ENCODE assay signal across 22 mouse cellular contexts in genomic region chr3:152559295-152559694, GRCm38 (mm10).
A peak's percentile ranks its signal among the peaks of the same experiment; 100 is the strongest.
DNase-seq lines count a peak whose midpoint lies in the region; ATAC-seq and TF ChIP-seq lines count a peak whose summit lies in the region.
"Had no signal": no experiment of that assay in that cellular context is flagged by ENCODE, and none has a peak within 500 bp of the region (broad histone marks: within the 10 kb centered on the region; RNA-seq: fewer than 3 reads in every experiment).

No protein-coding gene starts in this region.

- no peaks in the 10 kb centered on the region for H3K9me3 ChIP-seq in heart, embryonic 13.5 days
- H3K9me3 ChIP-seq in liver, embryonic 13.5 days (replicated peaks) = no peaks in the 10 kb centered on the region
- H3K9me3 ChIP-seq: embryonic facial prominence, embryonic 15.5 days; forebrain, embryonic 12.5 days; heart, embryonic 10.5 days; heart, embryonic 15.5 days; hindbrain, embryonic 13.5 days had no signal

- peaks cover 7% of the 10 kb centered on the region for H3K4me1 ChIP-seq in heart, embryonic 13.5 days
- H3K4me1 ChIP-seq in liver, embryonic 13.5 days (replicated peaks) = peaks cover 35% of the 10 kb centered on the region
- H3K4me1 ChIP-seq: embryonic facial prominence, embryonic 15.5 days; forebrain, embryonic 12.5 days; heart, embryonic 15.5 days; hindbrain, embryonic 13.5 days had no signal

- no peaks in the 10 kb centered on the region for H3K27me3 ChIP-seq in heart, embryonic 13.5 days (replicated peaks)
- no peaks in the 10 kb centered on the region for H3K27me3 ChIP-seq in Patski
- H3K27me3 ChIP-seq in liver, embryonic 13.5 days = no peaks in the 10 kb centered on the region
- H3K27me3 ChIP-seq: CH12.LX; embryonic facial prominence, embryonic 15.5 days; forebrain, embryonic 12.5 days; heart, embryonic 15.5 days; hindbrain, embryonic 13.5 days had no signal

- H3K36me3 ChIP-seq in heart, embryonic 13.5 days = no peaks in the 10 kb centered on the region
- H3K36me3 ChIP-seq in liver, embryonic 13.5 days = no peaks in the 10 kb centered on the region
- H3K36me3 ChIP-seq: embryonic facial prominence, embryonic 15.5 days; forebrain, embryonic 12.5 days; heart, embryonic 10.5 days; heart, embryonic 15.5 days; hindbrain, embryonic 13.5 days had no signal

- H3K27ac ChIP-seq in heart, embryonic 13.5 days (replicated peaks) = 0 out of 2 replicates have a peak overlapping the region, but pooled peaks have one; percentile 13
- no peak overlapping the region for H3K27ac ChIP-seq in liver, embryonic 13.5 days
- H3K27ac ChIP-seq: embryonic facial prominence, embryonic 15.5 days; forebrain, embryonic 12.5 days; heart, embryonic 10.5 days; heart, embryonic 15.5 days; hindbrain, embryonic 13.5 days; hindbrain, postnatal 0 days had no signal

- H3K4me2 ChIP-seq in heart, embryonic 13.5 days = no peak overlapping the region
- no peak overlapping the region for H3K4me2 ChIP-seq in liver, embryonic 13.5 days
- H3K4me2 ChIP-seq: embryonic facial prominence, embryonic 15.5 days; forebrain, embryonic 12.5 days; heart, embryonic 15.5 days; hindbrain, embryonic 13.5 days had no signal

- no peak for DNase-seq in heart, adult 9 months (ENCODE audit: low spot score in 2 of 2)
- DNase-seq in Patski (ENCODE audit: low read depth, low spot score) = no peak
- DNase-seq in liver, embryonic 13.5 days = peak; percentile 27
- DNase-seq in yolk sac, embryonic 10.5 days (ENCODE audit: low spot score) = peak; percentile 50
- no peak for DNase-seq in adrenal gland, adult 8-10 months
- DNase-seq: adrenal gland, postnatal 14 days; cerebellum, adult 11 months; cerebellum, adult 8-10 months; cerebellum, postnatal 14 days; embryo, embryonic 11 days; gastrocnemius, postnatal 14 days; heart, postnatal 14 days had no signal

- CTCF ChIA-PET in Patski (lab: Charles Lee) = no interaction called here

- 22% methylated on average over 4 of the region's 4 CpGs for WGBS in heart, embryonic 13.5 days
- 12% methylated on average over 4 of the region's 4 CpGs for WGBS in liver, embryonic 13.5 days (ENCODE audit: insufficient replicate concordance)

- H3K9ac ChIP-seq in heart, embryonic 13.5 days = no peak overlapping the region
- H3K9ac ChIP-seq in liver, embryonic 13.5 days = no peak overlapping the region
- H3K9ac ChIP-seq: embryonic facial prominence, embryonic 15.5 days; forebrain, embryonic 12.5 days; heart, embryonic 15.5 days; hindbrain, embryonic 13.5 days had no signal

- no peak overlapping the region for H3K4me3 ChIP-seq in heart, embryonic 13.5 days
- H3K4me3 ChIP-seq in liver, embryonic 13.5 days (replicated peaks) = no peak overlapping the region
- H3K4me3 ChIP-seq: embryonic facial prominence, embryonic 15.5 days; forebrain, embryonic 12.5 days; heart, embryonic 10.5 days; heart, embryonic 15.5 days; hindbrain, embryonic 13.5 days had no signal

- POLR2A ChIA-PET in Patski (lab: Charles Lee) = interaction anchor here (0.9 kb wide), 1 partner anchor 154 kb away, joined by 3 read pairs; no protein-coding TSS in a partner anchor

- ATAC-seq in heart, embryonic 13.5 days (ENCODE audit: extremely low read depth, insufficient number of reproducible peaks, low FRiP score, low TSS enrichment) = no peak
- ATAC-seq in Patski = peak; percentile 28
- peak; percentile 35 for ATAC-seq in liver, embryonic 13.5 days (ENCODE audit: low read depth)
- ATAC-seq in erythroid progenitor cell, adult 5-6 weeks (replicated peaks; ENCODE audit: low FRiP score, poor library complexity, severe bottlenecking) = no peak
- ATAC-seq: forebrain, embryonic 16.5 days; hindbrain, postnatal 0 days had no signal

- in situ Hi-C loops in Patski (cut with MboI; ENCODE audit: low pct_unique_long_range_greater_than_20kb) = no loop called here

- no peak for TF ChIP-seq CTCF in Patski (IDR thresholded peaks at IDR 0.05)

Comparison
In these comparisons a context has a peak if more than half of its experiments do, and no peak if none do; other contexts are left out.
1. ATAC-seq: peak in Patski (single experiment) and liver, embryonic 13.5 days (single experiment); none in heart, embryonic 13.5 days (single experiment) and erythroid progenitor cell, adult 5-6 weeks (single experiment).
2. DNase-seq: peak in liver, embryonic 13.5 days (single experiment) and yolk sac, embryonic 10.5 days (single experiment); none in heart, adult 9 months (0 of 2), Patski (single experiment) and adrenal gland, adult 8-10 months (single experiment).